Mouse (Mus musculus) MEL (cell line): ENCODE data around the gene Plk3. TPM values are rescaled to one million over a fixed set of nuclear protein-coding genes. Genes with fewer than 3 reads are reported as not detected.

ENCODE experiments used
- DNase-seq: peaks from one replicate; pipeline ENCODE4 v3.0.0; 2011; ENCODE audit warnings: low read depth, low spot score
- H3K27ac ChIP-seq: 2 replicates; pipeline ENCODE4 v1.5.1; 2012; ENCODE audit warnings: low read depth, mild to moderate bottlenecking, control low read depth, low read length, moderate library complexity; ENCODE audit not compliant: control insufficient read depth
- H3K27me3 ChIP-seq, 2 experiments: fragments of 150-350 bp in 1 of 2; sonication (generic) in 1 of 2; 2 replicates each; pipeline ENCODE4 v1.6.1; 2012; ENCODE audit warnings: low read length in 2 of 2, mild to moderate bottlenecking in 2 of 2, improper control_type of control experiment in 1 of 2, moderate library complexity in 1 of 2; ENCODE audit not compliant: insufficient read depth in 2 of 2, control insufficient read depth in 1 of 2
- H3K36me3 ChIP-seq, 2 experiments: 2 replicates each; pipeline ENCODE4 v1.6.1; 2012 to 2014; ENCODE audit warnings: low read length in 2 of 2, improper control_type of control experiment in 1 of 2, inconsistent platforms in 1 of 2, mild to moderate bottlenecking in 1 of 2; ENCODE audit not compliant: insufficient read depth in 2 of 2, control insufficient read depth in 1 of 2
- H3K4me1 ChIP-seq, 2 experiments: fragments of 150-350 bp in 1 of 2; sonication (generic) in 1 of 2; 2 replicates each; pipeline ENCODE4 v1.6.1; 2012; ENCODE audit warnings: low read length in 2 of 2, improper control_type of control experiment in 1 of 2, mild to moderate bottlenecking in 1 of 2; ENCODE audit not compliant: insufficient read depth in 2 of 2, control insufficient read depth in 1 of 2
- H3K4me3 ChIP-seq, 2 experiments: fragments of 150-350 bp in 1 of 2; sonication (generic) in 1 of 2; 2 replicates each; pipeline ENCODE4 v1.5.1; 2012; ENCODE audit warnings: low read depth in 2 of 2, low read length in 2 of 2, mild to moderate bottlenecking in 2 of 2, moderate library complexity in 2 of 2, control low read depth in 1 of 2, improper control_type of control experiment in 1 of 2; ENCODE audit not compliant: control insufficient read depth in 1 of 2, insufficient read depth in 1 of 2
- H3K79me2 ChIP-seq: 2 replicates; pipeline ENCODE4 v1.6.1; 2012; ENCODE audit warnings: mild to moderate bottlenecking, low read length, moderate library complexity; ENCODE audit not compliant: control insufficient read depth, poor library complexity, insufficient read depth
- H3K9ac ChIP-seq: 2 replicates; pipeline ENCODE4 v1.6.1; 2012; ENCODE audit warnings: low read depth, mild to moderate bottlenecking, control low read depth, low read length, moderate library complexity; ENCODE audit not compliant: control insufficient read depth, poor library complexity, severe bottlenecking
- H3K9me3 ChIP-seq: fragments of 150-350 bp; sonication (generic); replicated peaks from 2 replicates; pipeline ENCODE4 v1.6.1; 2012; ENCODE audit warnings: mild to moderate bottlenecking, low read length, improper control_type of control experiment, moderate library complexity; ENCODE audit not compliant: insufficient read depth
- EP300 ChIP-seq, 2 experiments: IDR thresholded peaks; 2 replicates each; pipeline ENCODE4 v1.6.1; 2011; ENCODE audit warnings: improper control_type of control experiment in 2 of 2, low read length in 2 of 2, low read depth in 1 of 2, mild to moderate bottlenecking in 1 of 2
- ETS1 ChIP-seq: IDR thresholded peaks from 2 replicates; pipeline ENCODE4 v1.6.1; 2012; ENCODE audit warnings: low read depth, mild to moderate bottlenecking, inconsistent platforms, low read length, improper control_type of control experiment, moderate library complexity
- JUND ChIP-seq: IDR thresholded peaks from 2 replicates; pipeline ENCODE4 v1.6.1; 2011; ENCODE audit warnings: low read depth, mild to moderate bottlenecking, improper control_type of control experiment, low read length
- MYC ChIP-seq: IDR thresholded peaks from 2 replicates; pipeline ENCODE4 v1.6.1; 2011; ENCODE audit warnings: low read depth, mild to moderate bottlenecking, low read length, improper control_type of control experiment, moderate library complexity
- NELFE ChIP-seq: IDR thresholded peaks from 2 replicates; pipeline ENCODE4 v1.6.1; 2011; ENCODE audit warnings: low read depth, low read length, improper control_type of control experiment
- POLR2A ChIP-seq, 2 experiments: IDR thresholded peaks; 2 replicates each; pipeline ENCODE4 v1.6.1; 2011 to 2012; ENCODE audit warnings: low read length in 2 of 2, mild to moderate bottlenecking in 2 of 2, control low read depth in 1 of 2, improper control_type of control experiment in 1 of 2, low read depth in 1 of 2, moderate library complexity in 1 of 2; ENCODE audit not compliant: control insufficient read depth in 1 of 2, insufficient read depth in 1 of 2, poor library complexity in 1 of 2
- POLR2AphosphoS2 ChIP-seq: IDR thresholded peaks from 2 replicates; pipeline ENCODE4 v1.6.1; 2011; ENCODE audit warnings: low read length, improper control_type of control experiment
- SIN3A ChIP-seq: IDR thresholded peaks from 2 replicates; pipeline ENCODE4 v1.6.1; 2012; ENCODE audit warnings: low read length, improper control_type of control experiment, inconsistent platforms
- polyA plus RNA-seq, 2 experiments: library from polyadenylated mRNA; stranded (reverse) in 1 of 2; unstranded in 1 of 2; fragments of >175 nt in 1 of 2; fragments of >200 nt in 1 of 2; gene quantifications; 2 replicates each; pipeline versions ENCODE4 v1.2.1 to v1.2.4; 2012; ENCODE audit warnings: low replicate concordance in 2 of 2, low read depth in 1 of 2; ENCODE audit not compliant: insufficient read length in 2 of 2, insufficient read depth in 1 of 2, missing spikeins in 1 of 2
- total RNA-seq: library from RNA; depleted of rRNA; stranded (reverse); fragments of 300-350 nt; gene quantifications from 2 replicates; pipeline ENCODE4 v1.2.3, GENCODE M21; 2012

Gene Plk3
- total and polyA plus RNA-seq, 3 experiments, result 5.3 to 13.8 TPM; not detected in 1

DNA sequence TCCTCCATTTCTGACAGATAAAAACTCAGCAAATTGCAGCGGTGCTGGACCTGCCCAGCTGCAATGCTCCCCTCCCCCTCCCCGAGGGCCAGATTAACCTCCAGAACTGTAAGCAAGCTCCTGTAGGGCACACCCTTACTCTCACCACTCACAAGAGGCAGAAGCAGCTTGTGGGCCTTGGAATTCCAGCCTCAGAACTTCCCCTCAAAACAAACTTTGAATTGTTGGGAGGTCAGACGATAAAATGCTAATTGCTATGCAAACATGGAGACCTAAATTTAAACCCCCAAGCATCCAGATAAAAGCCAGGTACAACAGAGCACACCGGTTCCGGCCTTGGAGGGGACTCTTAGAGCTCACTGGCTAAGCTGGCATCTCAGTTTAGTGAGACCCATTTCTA is 19.0 kb upstream of the Plk3 start:
- DNase-seq, result peak; percentile 48
- Histone ChIP-seq H3K4me1 (peaks cover 0 to 18% of the 10 kb centered on the region in 2 experiments; a peak in 2 of 4 replicates), H3K79me2 (peaks cover 38% of the 10 kb centered on the region), H3K4me3 (peak overlapping the region; percentile 63 to 97), H3K9me3 (no peaks in the 10 kb centered on the region), H3K27ac (peak overlapping the region; percentile 46), H3K27me3 (no peaks in the 10 kb centered on the region), H3K36me3 (peaks cover 16 to 19% of the 10 kb centered on the region in 2 experiments), H3K9ac (peak overlapping the region; percentile 99)
- TF ChIP-seq ETS1 (no peak), EP300 (IDR thresholded peaks at IDR 0.05; ENCODE audit: low read depth in 1 of 2, low read length in 2 of 2) (no peak), NELFE (no peak), POLR2AphosphoS2 (peak; percentile 55; the same call in 1 of the 2 replicates)

DNA sequence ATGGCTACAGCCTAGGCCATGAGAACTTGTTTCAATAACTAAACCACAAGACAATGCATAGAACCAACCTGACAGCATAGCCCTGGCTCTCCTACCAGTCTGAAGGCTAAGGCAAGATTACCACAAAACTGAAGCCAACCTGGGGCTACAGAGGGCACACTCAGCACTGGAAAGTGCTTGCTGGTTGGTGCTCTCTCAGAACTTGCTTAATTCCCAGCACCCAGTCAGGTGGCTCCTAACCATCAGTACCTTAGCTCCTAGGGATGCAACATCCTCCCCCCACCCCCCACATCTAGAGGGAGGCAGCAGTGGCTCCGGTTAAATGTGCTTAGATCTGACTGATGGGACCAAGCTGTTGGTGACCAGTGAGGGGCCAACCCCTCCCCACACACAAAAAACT is 17.7 kb upstream of the Plk3 start:
- Histone ChIP-seq H3K9ac (no peak overlapping the region), H3K4me3 (no peak overlapping the region)

DNA sequence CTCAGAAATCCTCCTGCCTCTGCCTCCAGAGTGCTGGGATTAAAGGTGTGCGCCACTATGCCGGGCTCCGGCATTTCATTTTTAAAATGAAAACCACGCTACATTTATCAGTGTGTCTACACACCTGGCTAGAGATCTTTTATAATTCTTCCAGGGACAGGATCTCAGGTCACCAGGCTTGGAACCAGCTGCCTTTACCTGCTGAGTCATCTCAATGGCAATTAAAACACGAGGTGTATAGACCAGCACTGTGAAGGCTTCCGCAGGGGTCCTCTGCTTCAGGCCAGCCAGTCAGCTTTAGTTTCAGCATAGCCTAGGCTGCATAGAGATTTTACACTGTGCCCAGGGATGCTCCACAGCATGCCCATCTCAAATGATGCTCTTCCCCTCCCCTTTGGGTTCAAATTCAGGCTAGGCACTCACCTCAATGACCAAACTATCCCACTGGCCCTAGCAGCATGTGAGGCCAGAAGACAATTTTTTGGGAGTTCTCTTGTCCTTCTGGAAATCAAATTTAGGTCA is 16.5 kb upstream of the Plk3 start:
- peak overlapping the region; percentile 4; the same call in 1 of the 2 replicates for H3K27ac ChIP-seq
- peaks cover 33% of the 10 kb centered on the region for H3K79me2 ChIP-seq
- H3K27me3 ChIP-seq, result no peaks in the 10 kb centered on the region
- H3K4me1 ChIP-seq, result peaks cover 0 to 18% of the 10 kb centered on the region in 2 experiments; a peak in 2 of 4 replicates
- H3K9ac ChIP-seq, result no peak overlapping the region
- peaks cover 16 to 19% of the 10 kb centered on the region in 2 experiments for H3K36me3 ChIP-seq
- no peak overlapping the region for H3K4me3 ChIP-seq
- no peak for TF ChIP-seq MYC
- peak; percentile 10; the same call in 1 of the 2 replicates for TF ChIP-seq POLR2AphosphoS2
- peak in 1 of 2 experiments; percentile 64; a peak in 2 of 4 replicates for TF ChIP-seq POLR2A (IDR thresholded peaks at IDR 0.05; ENCODE audit: control insufficient read depth in 1 of 2, insufficient read depth in 1 of 2, low read depth in 1 of 2, low read length in 2 of 2, poor library complexity in 1 of 2)
- no peak for TF ChIP-seq JUND
- H3K9me3 ChIP-seq, result no peaks in the 10 kb centered on the region
- peak; percentile 48 for DNase-seq

More for the DNA sequence above, 17.7 kb upstream of the Plk3 start:
- peak; percentile 37 for DNase-seq
- Histone ChIP-seq H3K27me3 (no peaks in the 10 kb centered on the region), H3K9me3 (no peaks in the 10 kb centered on the region), H3K4me1 (peaks cover 0 to 18% of the 10 kb centered on the region in 2 experiments; a peak in 2 of 4 replicates), H3K79me2 (peaks cover 38% of the 10 kb centered on the region), H3K36me3 (peaks cover 16 to 19% of the 10 kb centered on the region in 2 experiments), H3K27ac (peak overlapping the region; percentile 0; the same call in 1 of the 2 replicates)
- peak in 1 of 2 experiments; percentile 29; a peak in 1 of 4 replicates for TF ChIP-seq POLR2A (IDR thresholded peaks at IDR 0.05; ENCODE audit: control insufficient read depth in 1 of 2, insufficient read depth in 1 of 2, low read depth in 1 of 2, low read length in 2 of 2, poor library complexity in 1 of 2)
- TF ChIP-seq SIN3A, result no peak
- peak; percentile 21 for TF ChIP-seq POLR2AphosphoS2
